Mouse (Mus musculus): ENCODE data around the gene Gja5. TPM values are rescaled to one million over a fixed set of nuclear protein-coding genes. Genes with fewer than 3 reads are reported as not detected.
"Not testable (repeated sequence)": the region's sequence is repeated elsewhere in the genome, so short reads cannot be mapped to it uniquely, and the experiment has no call there.

Gja5 gene
- total RNA-seq, 2 experiments from 2014 or later, result not detected

DNA sequence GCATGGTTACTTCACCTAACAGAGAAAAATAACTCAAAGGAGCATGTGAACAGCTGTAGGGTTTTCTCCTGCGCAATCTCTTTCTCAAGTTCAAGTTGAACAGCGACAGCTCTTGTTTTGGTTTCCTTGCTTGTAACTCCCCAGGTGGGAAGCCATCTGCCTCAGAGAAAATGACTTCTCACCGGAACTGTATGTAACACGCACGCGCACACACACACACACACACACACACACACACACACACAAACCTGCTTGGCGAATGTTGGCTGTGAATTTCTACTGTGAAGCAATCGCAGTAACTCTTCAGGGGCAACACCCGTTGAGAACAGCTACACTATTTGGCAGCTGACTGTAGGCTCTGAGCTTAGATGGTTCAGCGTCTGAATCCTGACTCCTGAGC lies 98.6 kb downstream of the Gja5 start:
- ATAC-seq (replicated peaks; ENCODE audit: low FRiP score, low TSS enrichment, poor library complexity, severe bottlenecking), result no peak

DNA sequence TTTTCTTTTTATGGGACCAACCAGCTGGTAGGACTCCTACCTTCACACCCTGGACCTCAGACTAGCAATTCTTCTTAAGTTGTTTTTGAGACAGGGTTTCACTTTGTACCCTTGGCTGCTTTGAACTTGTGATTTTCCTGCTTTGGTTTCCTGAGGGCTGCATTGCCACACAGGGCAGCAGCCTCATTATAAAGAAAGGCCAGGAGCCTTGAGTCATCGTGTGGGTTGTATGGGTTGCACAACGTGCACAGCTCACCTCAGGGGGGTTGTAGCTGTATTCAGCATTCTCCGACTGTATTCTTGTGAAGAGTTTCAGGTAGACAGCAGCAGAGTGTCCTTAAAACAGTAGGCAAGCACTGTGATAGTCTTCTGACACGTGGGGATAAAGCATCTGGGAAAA lies 100.0 kb downstream of the Gja5 start:
- ATAC-seq (replicated peaks; ENCODE audit: low FRiP score, low TSS enrichment, poor library complexity, severe bottlenecking), result no peak

DNA sequence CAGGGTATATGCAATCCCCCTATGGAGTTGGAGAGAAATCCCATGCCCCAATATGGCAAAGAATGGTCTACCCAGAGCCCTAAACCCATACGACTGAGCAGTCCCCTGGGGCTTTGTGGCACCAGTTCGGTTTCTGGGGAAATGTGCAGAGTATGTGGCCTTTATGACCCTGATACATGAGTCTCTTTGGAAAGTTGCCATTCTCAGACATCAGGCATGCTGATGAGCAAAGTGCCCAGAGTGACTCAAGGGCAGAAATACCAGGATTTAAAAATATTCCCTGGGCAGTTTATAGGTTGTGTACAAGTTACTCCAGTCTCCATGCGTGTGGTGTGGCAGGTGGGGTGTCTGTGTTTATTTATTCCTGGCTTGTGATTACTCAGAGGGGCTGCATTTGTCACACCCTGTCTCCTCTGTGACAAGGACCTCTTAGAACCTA lies 102.5 kb downstream of the Gja5 start:
- no peak for ATAC-seq (replicated peaks; ENCODE audit: low FRiP score, low TSS enrichment, poor library complexity, severe bottlenecking)

DNA sequence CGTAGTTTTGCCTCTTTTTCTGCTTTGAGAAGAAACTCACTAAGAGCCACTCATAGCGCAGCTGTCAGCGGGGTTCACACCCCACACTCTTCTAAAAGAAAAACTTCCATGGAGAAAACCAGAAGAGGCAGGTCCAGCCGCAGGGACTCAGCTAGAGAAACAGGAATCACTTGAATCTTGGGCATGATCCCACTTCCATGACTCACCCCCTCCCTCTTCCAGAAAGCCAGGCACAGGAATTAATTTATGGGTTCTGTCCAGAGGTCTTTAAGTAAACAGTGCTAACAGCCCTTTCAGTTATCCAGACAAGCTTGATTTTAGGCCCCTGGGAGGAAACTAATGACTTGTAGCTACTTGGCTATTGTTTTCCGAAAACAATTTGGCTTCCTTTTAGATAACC lies 120.7 kb downstream of the Gja5 start:
- no peak for ATAC-seq (replicated peaks; ENCODE audit: low FRiP score, low TSS enrichment, poor library complexity, severe bottlenecking)

DNA sequence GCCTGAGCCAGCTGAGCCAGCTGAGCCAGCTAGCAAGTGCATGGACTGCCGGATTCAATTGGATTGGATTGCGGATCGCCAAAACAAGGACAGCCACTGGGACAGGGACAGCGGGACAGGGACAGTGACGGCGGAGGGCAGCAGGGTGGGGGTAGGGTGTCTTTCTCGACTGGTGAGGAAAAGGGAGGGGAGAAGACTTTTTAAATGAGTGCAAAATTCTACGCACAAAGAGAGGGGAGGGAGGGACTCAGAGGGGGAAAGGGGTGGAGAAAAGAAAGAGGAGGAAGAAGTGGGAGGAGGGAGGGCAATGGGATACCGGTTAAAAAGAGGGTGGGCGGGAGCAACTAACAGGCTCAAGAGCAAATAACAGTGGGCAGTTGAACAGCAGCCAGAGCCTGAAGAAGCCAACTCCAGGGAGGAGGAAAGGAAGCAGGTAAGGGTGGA lies 127.6 kb downstream of the Gja5 start:
- ATAC-seq (replicated peaks; ENCODE audit: low FRiP score, low TSS enrichment, poor library complexity, severe bottlenecking), result no peak

DNA sequence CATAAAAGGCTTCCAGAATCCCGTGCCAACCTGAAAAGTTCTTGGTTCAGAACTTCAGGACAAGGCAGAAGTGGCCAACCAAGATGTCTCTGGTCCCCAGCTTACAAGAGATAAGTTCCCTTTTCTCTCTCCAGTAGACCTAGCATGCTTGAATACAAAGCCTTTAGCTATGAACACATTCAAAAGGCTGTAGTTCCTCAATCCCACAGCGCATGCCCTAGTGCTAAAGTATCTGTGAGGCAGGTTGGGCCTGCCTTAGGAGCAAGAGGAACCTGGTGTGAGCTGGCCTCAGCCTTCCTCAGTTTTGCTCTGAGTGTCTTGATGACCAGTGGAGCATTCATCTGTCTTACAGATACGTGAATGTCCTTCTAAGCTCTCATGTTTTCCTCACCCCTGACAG lies 131.1 kb downstream of the Gja5 start:
- ATAC-seq (replicated peaks; ENCODE audit: low FRiP score, low TSS enrichment, poor library complexity, severe bottlenecking), result no peak

DNA sequence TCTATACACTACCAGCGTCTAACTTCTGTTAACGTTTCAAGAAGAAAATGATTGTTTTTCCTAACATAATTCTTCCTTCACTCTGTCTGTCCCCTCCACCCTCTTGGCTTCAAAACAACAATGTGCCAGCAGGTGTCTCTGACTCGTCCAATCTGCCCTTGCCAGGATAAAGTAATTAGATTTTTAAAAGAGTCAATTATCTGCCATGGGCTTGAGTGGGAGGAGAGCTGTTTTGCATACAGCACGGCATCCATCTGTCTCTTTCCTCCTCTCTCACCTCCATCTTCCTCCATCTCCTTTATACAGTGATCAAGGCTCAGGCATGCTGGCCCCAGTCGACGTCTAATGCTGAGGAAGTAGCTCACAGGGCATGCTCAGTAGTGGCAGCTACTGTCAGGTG lies 132.6 kb downstream of the Gja5 start:
- ATAC-seq (replicated peaks; ENCODE audit: low FRiP score, low TSS enrichment, poor library complexity, severe bottlenecking), result no peak

DNA sequence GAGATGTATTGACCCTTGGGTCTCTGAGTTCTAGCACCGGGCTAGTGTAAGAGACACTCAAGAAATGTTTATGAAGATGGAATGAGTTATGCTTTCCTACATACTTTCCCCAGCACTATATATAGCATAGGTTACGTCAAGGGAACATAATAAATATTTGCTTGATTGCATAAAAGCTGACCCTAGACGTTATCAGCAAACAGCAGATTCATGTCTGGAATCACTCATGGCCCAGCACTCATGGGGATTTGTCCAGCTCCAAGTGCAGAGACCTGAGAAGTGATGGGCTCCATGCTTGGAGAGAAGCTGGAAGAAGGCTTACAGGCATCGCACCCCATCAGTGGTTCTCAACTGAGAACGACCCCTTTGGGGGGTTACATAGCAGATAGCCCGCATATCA lies 135.2 kb downstream of the Gja5 start:
- ATAC-seq (replicated peaks; ENCODE audit: low FRiP score, low TSS enrichment, poor library complexity, severe bottlenecking), result no peak

DNA sequence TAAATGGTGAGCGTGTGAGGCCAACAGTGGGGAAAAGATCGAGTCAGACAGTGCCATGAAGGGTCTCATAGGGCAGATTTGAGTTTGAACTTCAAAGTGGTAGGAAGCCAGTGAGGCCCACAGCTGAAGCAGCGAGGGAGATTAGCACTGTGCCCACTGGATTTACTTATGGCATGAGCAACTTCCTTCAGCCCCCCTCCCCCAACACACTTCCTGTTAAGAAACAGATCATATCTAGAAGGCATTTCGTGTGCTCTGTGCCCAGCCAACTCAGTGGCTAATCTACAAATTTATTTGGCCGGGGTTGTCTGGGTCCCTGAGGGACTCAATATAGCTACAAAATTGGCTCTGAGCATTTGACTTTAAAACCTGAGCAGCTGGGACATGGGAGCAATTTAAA lies 139.7 kb downstream of the Gja5 start:
- ATAC-seq (replicated peaks; ENCODE audit: low FRiP score, low TSS enrichment, poor library complexity, severe bottlenecking), result no peak

DNA sequence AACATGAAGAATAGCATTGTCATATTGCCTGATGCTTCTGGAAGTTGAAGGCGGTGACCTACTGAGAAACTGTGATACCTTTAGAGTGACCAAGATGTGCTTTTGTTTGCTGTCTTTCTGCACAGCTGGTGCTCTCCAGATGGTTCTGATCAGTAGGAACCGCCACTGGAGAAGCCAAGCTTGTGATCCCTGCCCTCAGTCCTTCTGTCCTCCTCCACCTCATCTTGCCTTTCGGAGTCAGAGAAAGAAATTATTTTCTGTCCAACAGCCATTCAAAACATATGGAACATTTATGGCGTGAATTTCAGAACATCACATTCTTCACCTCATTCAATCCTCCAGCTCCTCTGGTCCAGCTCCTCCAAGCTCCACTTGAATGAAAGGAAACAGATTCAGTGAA lies 143.3 kb downstream of the Gja5 start:
- ATAC-seq (replicated peaks; ENCODE audit: low FRiP score, low TSS enrichment, poor library complexity, severe bottlenecking), result no peak

DNA sequence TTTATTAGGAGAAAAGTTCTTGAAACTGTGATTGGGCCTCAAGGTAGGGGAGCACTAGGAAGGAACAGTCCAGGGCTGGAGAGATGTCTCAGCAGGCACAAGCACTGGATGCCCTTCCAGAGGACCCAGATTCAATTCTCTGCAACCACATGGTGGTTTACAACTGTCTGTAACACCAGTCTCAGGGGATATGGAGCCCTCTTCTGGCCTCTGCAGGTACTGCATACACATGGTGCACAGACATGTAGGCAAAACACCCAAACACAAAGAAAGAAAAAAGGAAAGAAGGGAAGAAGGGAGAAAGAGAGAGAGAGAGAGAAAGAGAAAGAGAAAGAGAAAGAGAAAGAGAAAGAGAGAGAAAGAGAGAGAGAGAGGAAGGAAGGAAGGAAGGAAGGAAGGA lies 143.9 kb downstream of the Gja5 start:
- no peak for ATAC-seq (replicated peaks; ENCODE audit: low FRiP score, low TSS enrichment, poor library complexity, severe bottlenecking)

DNA sequence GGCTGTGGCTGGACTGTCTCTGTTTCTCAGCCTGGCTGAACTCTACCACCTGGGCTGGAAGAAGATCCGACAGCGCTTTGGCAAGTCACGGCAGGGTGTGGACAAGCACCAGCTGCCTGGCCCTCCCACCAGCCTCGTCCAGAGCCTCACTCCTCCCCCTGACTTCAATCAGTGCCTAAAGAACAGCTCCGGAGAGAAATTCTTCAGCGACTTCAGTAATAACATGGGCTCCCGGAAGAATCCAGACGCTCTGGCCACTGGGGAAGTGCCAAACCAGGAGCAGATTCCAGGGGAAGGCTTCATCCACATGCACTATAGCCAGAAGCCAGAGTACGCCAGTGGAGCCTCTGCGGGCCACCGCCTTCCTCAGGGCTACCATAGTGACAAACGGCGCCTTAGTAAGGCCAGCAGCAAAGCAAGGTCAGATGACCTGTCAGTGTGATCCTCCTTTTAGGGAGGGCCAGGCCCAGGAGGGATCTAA lies 146.8 kb downstream of the Gja5 start:
- ATAC-seq (replicated peaks; ENCODE audit: low FRiP score, low TSS enrichment, poor library complexity, severe bottlenecking), result no peak

DNA sequence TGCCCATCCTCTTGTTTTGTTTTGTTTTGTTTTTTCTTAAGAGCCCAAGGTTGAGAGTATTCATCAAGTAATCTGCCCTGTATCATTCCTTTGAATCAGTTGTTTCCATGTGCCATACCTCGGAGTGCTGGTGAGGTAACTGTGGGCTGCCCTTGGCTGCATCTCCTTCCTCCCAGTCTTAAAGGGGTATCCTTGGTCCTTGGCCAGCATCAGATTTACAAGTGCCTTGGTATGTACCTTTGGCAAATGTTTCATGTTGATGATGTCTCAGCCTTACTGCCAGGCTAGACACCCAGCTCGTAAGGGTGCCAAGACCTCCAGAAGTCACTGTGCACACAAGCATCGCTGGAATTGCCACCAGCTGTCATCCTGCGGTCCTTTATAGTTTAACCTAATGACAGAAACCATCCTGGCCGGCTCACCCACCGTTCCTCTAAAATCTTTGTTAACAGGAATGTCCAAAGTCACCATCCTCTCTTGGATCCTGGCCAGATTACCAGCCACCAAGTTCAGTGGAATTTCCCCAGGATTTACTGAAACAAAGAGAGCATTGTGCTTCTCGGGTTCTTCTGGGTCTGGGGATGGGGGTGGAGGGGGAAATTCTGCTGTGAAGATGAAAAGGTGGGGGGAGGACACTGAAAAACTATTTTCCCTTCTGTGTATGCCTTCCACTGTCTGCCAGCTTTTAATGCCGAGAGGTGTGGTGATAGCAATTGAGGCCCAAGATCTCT lies 147.7 kb downstream of the Gja5 start:
- ATAC-seq (replicated peaks; ENCODE audit: low FRiP score, low TSS enrichment, poor library complexity, severe bottlenecking), result no peak

DNA sequence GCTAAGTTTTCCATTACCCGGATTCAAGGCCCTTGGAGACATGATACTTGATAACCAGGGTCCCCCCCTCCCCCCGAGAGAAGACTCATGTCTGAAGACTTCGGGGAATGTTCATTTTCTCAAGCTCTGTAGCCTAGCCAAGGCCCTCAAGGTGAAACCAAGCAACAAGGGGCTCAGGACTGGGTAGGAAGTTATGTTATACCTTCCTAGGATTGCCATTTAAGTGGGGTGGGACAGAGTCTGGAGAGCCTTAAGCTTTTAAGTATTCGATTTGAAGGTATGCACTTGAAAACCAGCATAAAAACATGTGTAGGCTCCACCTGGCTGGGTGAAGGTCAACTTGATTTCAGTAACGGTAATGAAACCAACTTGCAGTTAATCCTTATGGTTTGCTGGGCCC lies 154.2 kb downstream of the Gja5 start:
- ATAC-seq (replicated peaks; ENCODE audit: low FRiP score, low TSS enrichment, poor library complexity, severe bottlenecking), result no peak

DNA sequence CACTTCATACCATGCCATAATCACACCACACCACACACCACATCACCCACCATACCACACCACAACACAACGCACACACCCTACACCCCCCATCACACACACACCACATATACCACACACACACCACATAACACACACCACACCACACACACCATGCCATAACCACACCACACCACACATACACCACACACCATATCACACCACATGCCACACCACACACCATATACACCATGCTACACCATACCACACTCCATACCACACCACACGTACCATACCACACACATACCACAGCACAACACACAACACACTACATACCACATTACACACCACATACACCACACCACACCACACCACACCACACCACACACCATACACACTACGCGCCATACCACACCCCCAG lies 155.6 kb downstream of the Gja5 start:
- no peak for ATAC-seq (replicated peaks; ENCODE audit: low FRiP score, low TSS enrichment, poor library complexity, severe bottlenecking)

DNA sequence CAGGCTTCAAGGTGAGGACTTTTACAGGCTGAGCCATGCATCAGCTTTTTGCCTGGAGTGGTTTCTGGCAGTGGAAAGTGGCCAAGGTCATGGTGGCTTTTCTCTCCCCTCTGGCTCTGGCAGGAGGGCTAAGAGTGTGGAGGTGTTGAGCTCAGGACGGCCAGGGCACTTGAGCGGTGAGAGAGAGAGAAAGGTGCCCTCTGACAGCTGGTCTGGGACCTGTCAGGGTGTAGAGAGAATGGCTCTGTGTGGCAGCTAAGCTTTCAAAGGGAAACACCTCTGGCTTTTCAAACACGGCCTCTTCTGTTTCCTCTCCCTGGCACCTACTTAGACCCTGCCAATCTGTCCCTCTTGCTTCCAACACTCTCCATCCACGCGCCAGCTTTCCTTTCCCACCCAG lies 158.3 kb downstream of the Gja5 start:
- ATAC-seq (replicated peaks; ENCODE audit: low FRiP score, low TSS enrichment, poor library complexity, severe bottlenecking), result no peak

DNA sequence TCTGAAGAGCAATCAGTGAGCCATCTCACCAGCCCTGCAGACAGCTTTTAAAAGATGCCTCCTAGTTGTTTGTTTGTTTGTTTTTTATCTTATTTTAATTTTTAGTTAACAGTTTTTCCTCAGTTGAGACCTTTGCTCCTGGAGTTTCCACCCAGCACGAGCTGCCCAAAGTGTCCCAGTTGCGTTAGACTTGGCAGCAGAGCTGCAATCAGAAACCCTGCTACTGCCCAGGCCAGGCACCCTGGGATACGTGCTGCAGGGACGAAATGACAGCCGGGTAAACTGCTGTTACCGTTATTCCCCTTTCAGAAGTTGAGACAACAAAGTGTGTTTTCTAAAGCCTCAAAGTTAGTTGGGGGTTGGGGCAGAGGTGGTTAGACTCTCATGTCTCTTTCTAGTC lies 159.6 kb downstream of the Gja5 start:
- ATAC-seq (replicated peaks; ENCODE audit: low FRiP score, low TSS enrichment, poor library complexity, severe bottlenecking), result no peak

DNA sequence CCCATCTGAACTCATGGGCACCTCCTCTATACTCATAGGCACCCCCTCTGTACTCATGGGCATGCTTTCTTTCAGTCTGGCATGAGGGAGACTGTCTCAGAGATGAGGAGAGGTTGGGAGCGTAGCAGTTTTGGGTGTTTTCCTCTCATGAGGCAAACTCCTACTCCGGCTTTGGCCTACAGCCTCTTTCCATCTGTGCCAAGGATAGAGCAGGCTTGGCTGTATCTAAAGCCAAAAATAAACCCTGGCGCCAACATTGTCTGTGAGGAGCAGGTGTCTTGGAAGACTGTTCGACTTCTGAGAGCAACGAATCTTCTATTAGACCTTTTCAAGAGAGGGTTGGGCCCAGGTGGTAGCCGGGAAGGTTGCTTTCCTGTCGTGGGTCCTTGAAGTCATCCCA lies 165.1 kb downstream of the Gja5 start:
- ATAC-seq (replicated peaks; ENCODE audit: low FRiP score, low TSS enrichment, poor library complexity, severe bottlenecking), result not testable (repeated sequence)

DNA sequence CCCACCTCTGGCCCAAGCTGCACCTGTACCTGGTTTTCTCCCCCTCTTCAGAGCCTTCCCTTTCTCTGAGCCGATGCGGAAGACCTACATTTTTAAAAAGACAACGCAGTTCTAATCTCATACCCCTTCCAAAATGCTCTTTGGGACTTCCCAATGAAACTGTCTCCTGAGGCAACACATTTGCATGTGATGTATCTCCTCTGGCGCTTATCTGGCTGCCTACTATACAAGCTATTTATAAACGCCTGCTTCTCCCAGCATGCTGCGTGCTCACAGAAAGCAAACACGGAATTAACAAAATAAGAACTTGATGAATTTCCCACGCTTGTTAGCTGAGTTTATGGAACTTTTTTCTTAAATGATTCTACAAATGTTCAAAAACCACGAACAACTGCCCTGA lies 167.4 kb downstream of the Gja5 start:
- ATAC-seq (replicated peaks; ENCODE audit: low FRiP score, low TSS enrichment, poor library complexity, severe bottlenecking), result not testable (repeated sequence)

DNA sequence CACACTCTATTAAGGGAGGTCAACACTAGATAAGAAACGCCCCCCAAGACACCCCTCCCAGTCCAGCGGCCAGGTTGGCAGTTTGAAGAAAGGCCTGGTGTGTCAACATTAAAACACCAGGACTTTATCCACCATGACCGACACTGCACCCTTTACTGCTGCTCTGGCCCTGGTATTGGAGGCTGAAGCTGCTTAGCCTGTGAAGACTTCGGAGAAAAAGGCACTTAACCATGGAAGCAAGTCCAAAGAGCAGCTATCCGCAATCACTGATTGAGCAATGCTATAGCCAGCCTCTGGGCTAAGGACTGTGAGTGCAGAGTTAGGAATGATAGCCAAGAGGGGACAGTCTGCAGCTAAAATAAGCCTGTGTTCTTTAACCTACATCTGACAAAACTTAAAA lies 167.9 kb downstream of the Gja5 start:
- ATAC-seq (replicated peaks; ENCODE audit: low FRiP score, low TSS enrichment, poor library complexity, severe bottlenecking), result not testable (repeated sequence)

DNA sequence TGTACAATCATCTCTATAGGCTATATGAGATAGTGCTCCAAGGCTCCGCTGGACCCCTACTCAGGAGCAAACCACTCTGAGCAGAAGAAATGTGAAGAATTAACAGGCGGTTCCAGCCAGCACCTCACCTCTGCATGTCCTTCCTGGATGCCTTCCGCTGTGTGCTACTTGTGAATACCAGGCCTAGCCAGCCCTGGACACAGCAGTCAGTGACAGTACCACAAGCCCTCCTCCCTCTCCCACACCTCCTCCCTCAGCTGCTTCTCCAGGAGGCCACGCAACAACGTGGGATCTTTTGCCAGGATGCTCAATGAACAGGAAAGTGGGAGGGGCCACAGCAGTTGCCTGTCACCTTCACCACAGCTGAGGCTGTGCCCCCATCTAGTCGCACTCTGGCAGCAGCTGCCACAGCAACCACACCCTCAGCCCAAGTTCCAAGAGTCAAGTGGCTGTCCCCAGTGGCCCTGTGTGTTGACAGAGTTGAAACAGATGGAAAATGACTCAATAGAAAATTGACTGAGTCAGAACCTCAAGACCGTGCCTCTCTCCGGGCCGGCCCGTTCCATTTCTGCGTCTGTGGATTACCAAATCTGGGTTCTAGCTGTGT lies 171.4 kb downstream of the Gja5 start:
- ATAC-seq (replicated peaks; ENCODE audit: low FRiP score, low TSS enrichment, poor library complexity, severe bottlenecking), result peak; percentile 70

All from megakaryocyte-erythroid progenitor cell, adult 5-6 weeks (primary cell).